Mouse (Mus musculus) adrenal gland, adult 8-10 months (tissue): ENCODE data around the gene Gm42906. TPM values are rescaled to one million over a fixed set of nuclear protein-coding genes. Genes with fewer than 3 reads are reported as not detected.

ENCODE experiments used
- DNase-seq: peaks from one replicate; pipeline ENCODE4 v3.0.0; 2022
- total RNA-seq, 4 experiments: library from RNA; stranded (reverse); gene quantifications; 2 replicates each; pipeline ENCODE4 v1.2.4; 2022

Gene Gm42906
- total RNA-seq, 4 experiments from 2014 or later, result 1.6 to 4.3 (median 4.3) TPM; not detected in 1

- no peak for DNase-seq
Measured at GRCm38 (mm10) chr5:151393821-151394662, 33.9 kb downstream of the Gm42906 start.

DNA sequence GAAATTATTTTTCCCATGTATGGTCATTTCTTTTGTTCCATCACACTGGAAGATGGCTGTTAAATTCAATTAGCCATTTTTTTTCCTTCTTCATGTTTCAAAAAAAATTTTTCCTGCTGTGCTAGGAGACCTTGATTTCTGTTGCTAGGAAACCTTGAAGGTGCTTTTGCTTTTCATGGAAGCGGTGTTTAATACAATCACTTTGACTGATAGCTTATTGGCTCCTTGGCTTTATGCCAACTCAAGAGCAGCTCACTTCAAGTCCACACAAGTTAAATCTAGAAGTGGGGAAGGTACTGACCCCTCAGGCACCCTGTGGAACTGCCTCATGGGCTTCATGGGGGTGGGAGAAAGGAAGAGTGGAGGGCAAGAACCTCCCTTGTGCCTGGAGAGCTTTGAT, 38.1 kb downstream of the Gm42906 start:
- DNase-seq, result no peak

- DNase-seq, result no peak
Measured at GRCm38 (mm10) chr5:151379896-151380295, 48.1 kb downstream of the Gm42906 start.

- no peak for DNase-seq
Measured at GRCm38 (mm10) chr5:151379210-151379609, 48.8 kb downstream of the Gm42906 start.

GRCm38 (mm10) chr5:151376931-151377330, 51.0 kb downstream of the Gm42906 start:
- DNase-seq, result no peak

- no peak for DNase-seq
Measured at GRCm38 (mm10) chr5:151374825-151375224, 53.1 kb downstream of the Gm42906 start.

GRCm38 (mm10) chr5:151371130-151371529, 56.8 kb downstream of the Gm42906 start:
- no peak for DNase-seq

- no peak for DNase-seq
Measured at GRCm38 (mm10) chr5:151369306-151369721, 58.6 kb downstream of the Gm42906 start.

DNA sequence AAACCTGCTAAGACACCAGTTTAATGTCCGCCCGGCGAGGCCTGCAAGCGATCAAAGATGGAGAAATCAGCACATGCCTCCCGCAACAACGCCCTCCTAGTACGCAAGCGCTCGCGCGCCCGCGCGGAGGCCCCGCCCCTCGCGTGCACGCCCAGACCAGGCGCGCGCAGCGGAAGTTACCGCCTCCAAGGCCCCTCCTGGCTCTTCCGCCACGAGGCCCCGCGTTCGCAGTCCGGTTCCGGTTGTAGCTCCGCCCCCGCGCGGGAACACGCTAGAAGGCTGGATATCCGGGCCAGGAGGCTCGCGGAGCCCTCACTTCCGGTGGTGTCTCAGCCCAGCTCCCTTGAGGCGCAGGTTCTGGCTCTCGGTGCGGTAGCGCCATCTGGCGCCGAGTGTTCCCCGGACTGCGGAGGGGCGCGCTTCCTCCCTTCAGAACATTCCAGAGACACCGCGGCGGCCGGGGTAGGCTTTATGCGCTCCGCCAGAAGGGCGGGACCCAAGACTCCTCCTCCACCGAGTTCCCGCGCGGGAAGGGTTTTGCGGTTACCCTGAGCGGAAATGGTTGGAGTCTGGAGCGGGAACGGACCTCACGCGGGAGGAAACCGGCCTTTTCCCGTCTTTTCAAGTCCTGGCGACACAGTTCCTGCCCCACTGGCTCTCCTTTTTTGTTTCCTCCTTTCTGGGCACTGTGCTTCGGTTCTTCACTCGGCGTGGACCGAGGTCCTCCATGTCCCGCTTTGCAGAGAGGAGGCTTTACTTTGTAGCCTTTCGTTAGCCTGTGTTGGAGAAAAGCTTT, 59.4 kb downstream of the Gm42906 start:
- DNase-seq, result peak; percentile 100

- DNase-seq, result peak; percentile 34
Measured at GRCm38 (mm10) chr5:151367881-151368394, 60.0 kb downstream of the Gm42906 start.

DNA sequence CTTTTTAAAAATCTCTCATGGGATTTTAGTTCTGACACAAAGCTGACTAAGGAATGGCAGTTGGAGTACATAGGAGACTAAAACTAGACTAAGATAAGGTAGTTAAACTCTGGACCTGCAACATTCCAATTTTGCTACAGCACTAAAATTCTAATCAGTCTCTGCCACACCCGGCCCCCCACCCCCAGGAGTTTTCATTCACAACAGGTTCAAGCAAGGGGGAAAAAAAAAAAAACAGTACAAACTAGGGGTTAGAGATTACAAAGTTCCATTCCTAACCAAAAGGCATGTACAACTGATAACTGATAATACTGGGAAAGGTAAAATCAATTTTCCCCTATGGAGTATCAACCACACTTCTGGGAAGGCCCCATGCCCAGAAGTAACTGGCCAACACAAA, 60.6 kb downstream of the Gm42906 start:
- no peak for DNase-seq

- DNase-seq, result no peak
Measured at GRCm38 (mm10) chr5:151363343-151364000, 64.5 kb downstream of the Gm42906 start.

DNA sequence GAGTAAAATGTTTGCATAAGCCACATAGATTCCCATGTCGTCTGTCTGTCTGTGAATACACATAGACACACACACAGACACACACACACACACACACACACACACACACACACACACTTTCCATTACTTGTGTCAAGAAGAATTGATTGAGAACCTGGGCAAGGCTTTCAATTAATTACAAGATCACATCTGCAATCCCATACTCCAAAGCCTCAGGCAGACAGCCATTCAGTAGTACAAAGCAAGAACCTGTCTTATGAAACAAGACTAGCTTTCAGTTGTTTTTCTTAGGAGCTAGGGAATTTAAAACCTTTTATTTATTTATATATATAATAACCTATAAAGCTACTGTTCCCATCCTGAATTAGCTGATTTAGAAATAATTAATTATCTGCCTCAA, 78.3 kb downstream of the Gm42906 start:
- no peak for DNase-seq

DNA sequence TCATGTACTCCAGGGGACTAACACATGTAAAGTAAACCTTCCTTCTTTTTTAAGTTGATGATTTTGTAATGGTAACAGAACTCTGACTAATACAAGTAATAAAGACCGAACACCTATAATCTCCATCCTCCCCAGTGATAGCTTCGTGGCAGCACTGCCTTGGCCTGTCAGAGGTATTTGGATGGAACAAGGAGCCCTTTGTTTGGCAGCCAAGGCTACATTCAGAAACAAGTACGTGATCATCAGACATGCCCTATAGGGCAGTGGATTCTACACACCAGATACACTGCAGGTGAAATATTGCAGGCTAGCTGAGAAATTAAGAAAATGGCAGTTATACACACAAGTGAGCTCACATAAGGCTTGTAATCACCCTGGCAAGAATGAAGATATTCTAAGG, 79.5 kb downstream of the Gm42906 start:
- no peak for DNase-seq

- peak; percentile 90 for DNase-seq
Measured at GRCm38 (mm10) chr5:151346626-151347025, 81.3 kb downstream of the Gm42906 start.

GRCm38 (mm10) chr5:151344737-151345136, 83.2 kb downstream of the Gm42906 start:
- no peak for DNase-seq

GRCm38 (mm10) chr5:151333686-151334085, 94.3 kb downstream of the Gm42906 start:
- no peak for DNase-seq

- DNase-seq, result no peak
Measured at GRCm38 (mm10) chr5:151333191-151333594, 94.8 kb downstream of the Gm42906 start.

- peak; percentile 5 for DNase-seq
Measured at GRCm38 (mm10) chr5:151315804-151316597, 112.0 kb downstream of the Gm42906 start.

- no peak for DNase-seq
Measured at GRCm38 (mm10) chr5:151300286-151300685, 127.7 kb downstream of the Gm42906 start.

DNA sequence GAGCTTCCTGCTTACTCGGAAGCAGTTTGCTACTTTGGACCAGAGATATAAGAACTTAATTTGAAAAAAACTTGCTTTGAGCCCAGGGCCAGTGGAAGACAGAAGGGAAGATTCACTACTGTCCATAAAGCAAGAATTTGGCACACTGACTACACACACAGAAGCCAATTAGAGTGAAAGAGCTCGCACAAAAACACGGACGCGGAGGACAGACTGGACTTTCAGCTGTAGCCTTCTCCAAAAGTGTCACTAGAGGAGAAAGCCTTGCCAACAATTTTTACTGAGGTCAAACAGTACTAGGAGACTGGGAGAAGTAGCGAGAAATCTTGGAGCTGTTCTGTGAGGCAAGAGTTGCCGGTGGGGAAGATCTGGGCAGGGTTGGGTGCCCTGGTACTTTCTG, 128.4 kb downstream of the Gm42906 start:
- no peak for DNase-seq

DNA sequence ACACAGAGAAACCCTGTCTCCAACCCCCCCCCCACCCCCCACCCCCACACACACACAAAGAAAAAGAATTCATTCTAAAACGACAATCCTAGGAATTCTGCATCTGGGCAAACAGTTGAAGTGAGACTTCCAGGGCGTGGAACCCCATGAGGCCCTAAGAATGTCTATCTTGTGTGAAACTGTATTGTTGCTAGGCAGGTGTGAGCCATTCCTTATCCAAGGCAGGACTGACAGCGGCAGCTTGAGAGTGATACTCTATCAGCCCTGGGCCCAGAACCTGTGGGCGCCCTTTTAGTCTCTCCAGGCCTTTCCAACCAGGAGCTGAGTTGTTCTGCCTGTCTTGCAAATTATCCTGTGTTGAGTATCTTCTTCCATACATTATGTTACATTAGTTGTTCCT, 129.6 kb downstream of the Gm42906 start:
- DNase-seq, result no peak
